Mouse (Mus musculus) MEL (cell line): Measurements from ENCODE around the gene Gm38431. TPM values are rescaled to one million over a fixed set of nuclear protein-coding genes. Genes with fewer than 3 reads are reported as not detected.

Experiments used
- DNase-seq: peaks from one replicate; pipeline ENCODE4 v3.0.0; 2011; ENCODE audit warnings: low read depth, low spot score
- H3K27ac ChIP-seq: 2 replicates; pipeline ENCODE4 v1.5.1; 2012; ENCODE audit warnings: low read depth, mild to moderate bottlenecking, control low read depth, low read length, moderate library complexity; ENCODE audit not compliant: control insufficient read depth
- H3K27me3 ChIP-seq, 2 experiments: fragments of 150-350 bp in 1 of 2; sonication (generic) in 1 of 2; 2 replicates each; pipeline ENCODE4 v1.6.1; 2012; ENCODE audit warnings: low read length in 2 of 2, mild to moderate bottlenecking in 2 of 2, improper control_type of control experiment in 1 of 2, moderate library complexity in 1 of 2; ENCODE audit not compliant: insufficient read depth in 2 of 2, control insufficient read depth in 1 of 2
- H3K36me3 ChIP-seq, 2 experiments: 2 replicates each; pipeline ENCODE4 v1.6.1; 2012 to 2014; ENCODE audit warnings: low read length in 2 of 2, improper control_type of control experiment in 1 of 2, inconsistent platforms in 1 of 2, mild to moderate bottlenecking in 1 of 2; ENCODE audit not compliant: insufficient read depth in 2 of 2, control insufficient read depth in 1 of 2
- H3K4me1 ChIP-seq, 2 experiments: fragments of 150-350 bp in 1 of 2; sonication (generic) in 1 of 2; 2 replicates each; pipeline ENCODE4 v1.6.1; 2012; ENCODE audit warnings: low read length in 2 of 2, improper control_type of control experiment in 1 of 2, mild to moderate bottlenecking in 1 of 2; ENCODE audit not compliant: insufficient read depth in 2 of 2, control insufficient read depth in 1 of 2
- H3K4me3 ChIP-seq, 2 experiments: fragments of 150-350 bp in 1 of 2; sonication (generic) in 1 of 2; 2 replicates each; pipeline ENCODE4 v1.5.1; 2012; ENCODE audit warnings: low read depth in 2 of 2, low read length in 2 of 2, mild to moderate bottlenecking in 2 of 2, moderate library complexity in 2 of 2, control low read depth in 1 of 2, improper control_type of control experiment in 1 of 2; ENCODE audit not compliant: control insufficient read depth in 1 of 2, insufficient read depth in 1 of 2
- H3K79me2 ChIP-seq: 2 replicates; pipeline ENCODE4 v1.6.1; 2012; ENCODE audit warnings: mild to moderate bottlenecking, low read length, moderate library complexity; ENCODE audit not compliant: control insufficient read depth, poor library complexity, insufficient read depth
- H3K9ac ChIP-seq: 2 replicates; pipeline ENCODE4 v1.6.1; 2012; ENCODE audit warnings: low read depth, mild to moderate bottlenecking, control low read depth, low read length, moderate library complexity; ENCODE audit not compliant: control insufficient read depth, poor library complexity, severe bottlenecking
- H3K9me3 ChIP-seq: fragments of 150-350 bp; sonication (generic); replicated peaks from 2 replicates; pipeline ENCODE4 v1.6.1; 2012; ENCODE audit warnings: mild to moderate bottlenecking, low read length, improper control_type of control experiment, moderate library complexity; ENCODE audit not compliant: insufficient read depth
- BHLHE40 ChIP-seq: IDR thresholded peaks from 2 replicates; pipeline ENCODE4 v1.6.1; 2012; ENCODE audit warnings: low read depth, mild to moderate bottlenecking, inconsistent platforms, low read length, improper control_type of control experiment, borderline replicate concordance
- E2F4 ChIP-seq: IDR thresholded peaks from 2 replicates; pipeline ENCODE4 v1.6.1; 2011; ENCODE audit warnings: low read depth, low read length, improper control_type of control experiment, borderline replicate concordance
- ELF1 ChIP-seq: IDR thresholded peaks from 2 replicates; pipeline ENCODE4 v1.6.1; 2014; ENCODE audit warnings: low read depth, mild to moderate bottlenecking, inconsistent platforms, low read length, improper control_type of control experiment, moderate library complexity
- EP300 ChIP-seq, 2 experiments: IDR thresholded peaks; 2 replicates each; pipeline ENCODE4 v1.6.1; 2011; ENCODE audit warnings: improper control_type of control experiment in 2 of 2, low read length in 2 of 2, low read depth in 1 of 2, mild to moderate bottlenecking in 1 of 2
- HCFC1 ChIP-seq: IDR thresholded peaks from 2 replicates; pipeline ENCODE4 v1.6.1; 2012; ENCODE audit warnings: low read depth, mild to moderate bottlenecking, inconsistent platforms, low read length, improper control_type of control experiment, moderate library complexity
- JUND ChIP-seq: IDR thresholded peaks from 2 replicates; pipeline ENCODE4 v1.6.1; 2011; ENCODE audit warnings: low read depth, mild to moderate bottlenecking, improper control_type of control experiment, low read length
- MAFK ChIP-seq: IDR thresholded peaks from 2 replicates; pipeline ENCODE4 v1.6.1; 2011; ENCODE audit warnings: low read depth, mild to moderate bottlenecking, low read length, improper control_type of control experiment, borderline replicate concordance
- MAX ChIP-seq: IDR thresholded peaks from 2 replicates; pipeline ENCODE4 v1.6.1; 2011; ENCODE audit warnings: low read length, improper control_type of control experiment
- MAZ ChIP-seq: IDR thresholded peaks from 2 replicates; pipeline ENCODE4 v1.6.1; 2012; ENCODE audit warnings: low read depth, mild to moderate bottlenecking, inconsistent platforms, low read length, improper control_type of control experiment
- MEF2A ChIP-seq: IDR thresholded peaks from 2 replicates; pipeline ENCODE4 v1.6.1; 2014; ENCODE audit warnings: low read depth, mild to moderate bottlenecking, inconsistent platforms, low read length, improper control_type of control experiment; ENCODE audit not compliant: poor library complexity, insufficient replicate concordance, severe bottlenecking; ENCODE audit errors: extremely low read depth
- MXI1 ChIP-seq: IDR thresholded peaks from 2 replicates; pipeline ENCODE4 v1.6.1; 2011; ENCODE audit warnings: mild to moderate bottlenecking, low read depth, low read length, improper control_type of control experiment
- POLR2A ChIP-seq, 2 experiments: IDR thresholded peaks; 2 replicates each; pipeline ENCODE4 v1.6.1; 2011 to 2012; ENCODE audit warnings: low read length in 2 of 2, mild to moderate bottlenecking in 2 of 2, control low read depth in 1 of 2, improper control_type of control experiment in 1 of 2, low read depth in 1 of 2, moderate library complexity in 1 of 2; ENCODE audit not compliant: control insufficient read depth in 1 of 2, insufficient read depth in 1 of 2, poor library complexity in 1 of 2
- POLR2AphosphoS2 ChIP-seq: IDR thresholded peaks from 2 replicates; pipeline ENCODE4 v1.6.1; 2011; ENCODE audit warnings: low read length, improper control_type of control experiment
- POLR2AphosphoS5 ChIP-seq: IDR thresholded peaks from 2 replicates; pipeline ENCODE4 v1.6.1; 2012; ENCODE audit warnings: low read depth, borderline replicate concordance, mild to moderate bottlenecking, inconsistent platforms, low read length, moderate library complexity, mixed read lengths
- RAD21 ChIP-seq: IDR thresholded peaks from 2 replicates; pipeline ENCODE4 v1.6.1; 2011; ENCODE audit warnings: mild to moderate bottlenecking, low read depth, low read length, improper control_type of control experiment
- TBP ChIP-seq: IDR thresholded peaks from 2 replicates; pipeline ENCODE4 v1.8.0; 2011; ENCODE audit warnings: low read depth, low read length, improper control_type of control experiment
- UBTF ChIP-seq: IDR thresholded peaks from 2 replicates; pipeline ENCODE4 v1.6.1; 2012; ENCODE audit warnings: low read depth, mild to moderate bottlenecking, inconsistent platforms, low read length, improper control_type of control experiment, moderate library complexity, borderline replicate concordance; ENCODE audit not compliant: insufficient read depth
- USF1 ChIP-seq: IDR thresholded peaks from 2 replicates; pipeline ENCODE4 v1.6.1; 2014; ENCODE audit warnings: low read depth, mild to moderate bottlenecking, inconsistent platforms, low read length, improper control_type of control experiment, moderate library complexity
- USF2 ChIP-seq, 2 experiments: IDR thresholded peaks; 2 replicates each; pipeline ENCODE4 v1.6.1; 2011 to 2012; ENCODE audit warnings: improper control_type of control experiment in 2 of 2, low read length in 2 of 2, borderline replicate concordance in 1 of 2, inconsistent platforms in 1 of 2, low read depth in 1 of 2, mild to moderate bottlenecking in 1 of 2; ENCODE audit not compliant: insufficient read depth in 1 of 2
- ZMIZ1 ChIP-seq: IDR thresholded peaks from 2 replicates; pipeline ENCODE4 v1.6.1; 2012; ENCODE audit warnings: low read depth, mild to moderate bottlenecking, inconsistent platforms, low read length, improper control_type of control experiment, moderate library complexity
- polyA plus RNA-seq, 2 experiments: library from polyadenylated mRNA; stranded (reverse) in 1 of 2; unstranded in 1 of 2; fragments of >175 nt in 1 of 2; fragments of >200 nt in 1 of 2; gene quantifications; 2 replicates each; pipeline versions ENCODE4 v1.2.1 to v1.2.4; 2012; ENCODE audit warnings: low replicate concordance in 2 of 2, low read depth in 1 of 2; ENCODE audit not compliant: insufficient read length in 2 of 2, insufficient read depth in 1 of 2, missing spikeins in 1 of 2
- total RNA-seq: library from RNA; depleted of rRNA; stranded (reverse); fragments of 300-350 nt; gene quantifications from 2 replicates; pipeline ENCODE4 v1.2.3, GENCODE M21; 2012; rRNA removed

The Gm38431 gene
- total RNA-seq: 42.1 and 47.8 TPM in 2 replicates
- polyA plus RNA-seq: 100 to 1,000 TPM in 1 of 2 experiments, 10 to 100 TPM in 1; 38.9 to 191 TPM

- Histone ChIP-seq H3K9me3 (no peaks in the 10 kb centered on the region), H3K9ac (peak within 1 kb of the TSS; percentile 86), H3K79me2 (peaks cover 52% of the 10 kb centered on the region), H3K27me3 (no peaks in the 10 kb centered on the region), H3K36me3 (peaks cover 25 to 28% of the 10 kb centered on the region in 2 experiments), H3K4me3 (peak within 1 kb of the TSS; percentile 64 to 72), H3K27ac (peak within 1 kb of the TSS; percentile 93), H3K4me1 (peaks cover 11 to 22% of the 10 kb centered on the region in 2 experiments)
- no peak for TF ChIP-seq EP300 (IDR thresholded peaks at IDR 0.05; ENCODE audit: low read depth in 1 of 2, low read length in 2 of 2)
- peak; percentile 84; the same call in 1 of the 2 replicates for TF ChIP-seq UBTF
- peak in 1 of 2 experiments; percentile 99; a peak in 2 of 4 replicates for TF ChIP-seq POLR2A (IDR thresholded peaks at IDR 0.05; ENCODE audit: control insufficient read depth in 1 of 2, insufficient read depth in 1 of 2, low read depth in 1 of 2, low read length in 2 of 2, poor library complexity in 1 of 2)
- TF ChIP-seq USF1: no peak
- no peak for TF ChIP-seq USF2 (IDR thresholded peaks at IDR 0.05; ENCODE audit: borderline replicate concordance in 1 of 2, insufficient read depth in 1 of 2, low read depth in 1 of 2, low read length in 2 of 2)
- TF ChIP-seq TBP: peak; percentile 98
- DNase-seq: peak; percentile 100
Measured at GRCm38 (mm10) chr9:21091707-21092320, at the start of gene Gm38431, which contains the start of gene Raver1. Gene Gm38431 (minus strand): TSS chr9:21091997. Gene Raver1 (minus strand): TSS chr9:21092008.

DNA sequence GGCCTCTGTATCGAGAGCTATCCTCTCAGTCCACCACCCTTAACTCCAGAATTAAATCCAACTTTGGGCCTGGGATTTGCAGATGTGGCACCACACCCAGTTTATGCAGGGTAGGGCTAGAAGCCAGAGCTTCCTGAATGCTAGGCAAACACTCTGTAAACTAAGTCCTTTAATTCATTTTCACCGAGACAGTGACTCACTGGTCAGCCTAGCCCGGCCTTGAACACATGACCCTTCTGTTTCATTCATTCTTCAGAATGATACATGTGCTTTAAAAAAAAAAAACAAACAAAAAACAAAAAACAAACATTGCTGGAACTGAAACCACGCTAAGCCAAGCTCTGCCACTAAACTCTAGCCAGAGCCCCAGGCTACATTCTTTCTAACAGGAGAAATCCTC is 46.6 kb upstream of the Gm38431 start:
- peaks cover 17 to 45% of the 10 kb centered on the region in 2 experiments for H3K36me3 ChIP-seq
- no peak overlapping the region for H3K9ac ChIP-seq
- TF ChIP-seq POLR2AphosphoS5: no peak
- TF ChIP-seq POLR2AphosphoS2: no peak
- no peak for TF ChIP-seq JUND
- no peak for TF ChIP-seq E2F4
- TF ChIP-seq UBTF: no peak
- no peak for TF ChIP-seq MXI1
- no peak for TF ChIP-seq BHLHE40
- TF ChIP-seq HCFC1: no peak
- no peak for TF ChIP-seq MAX
- no peak for TF ChIP-seq TBP
- TF ChIP-seq EP300 (IDR thresholded peaks at IDR 0.05; ENCODE audit: low read depth in 1 of 2, low read length in 2 of 2): no peak
- no peak for TF ChIP-seq RAD21
- TF ChIP-seq MAFK: no peak
- TF ChIP-seq ELF1: no peak
- no peak for TF ChIP-seq USF1
- no peak for TF ChIP-seq ZMIZ1
- TF ChIP-seq MAZ: no peak
- TF ChIP-seq MEF2A: no peak
- DNase-seq: no peak
- peaks cover 2% of the 10 kb centered on the region; the same call in 1 of the 2 replicates for H3K79me2 ChIP-seq
- H3K4me3 ChIP-seq: no peak overlapping the region
- peaks cover 4 to 19% of the 10 kb centered on the region in 2 experiments for H3K4me1 ChIP-seq
- H3K27me3 ChIP-seq: no peaks in the 10 kb centered on the region
- H3K27ac ChIP-seq: no peak overlapping the region
- no peaks in the 10 kb centered on the region for H3K9me3 ChIP-seq
